Mouse (Mus musculus) right cerebral cortex, postnatal 4 days (tissue): Measurements from ENCODE around the gene Rab43.

Experiments used
- DNase-seq: peaks from one replicate; pipeline ENCODE4 v3.0.0-alpha.2; 2022

The Rab43 gene

DNA sequence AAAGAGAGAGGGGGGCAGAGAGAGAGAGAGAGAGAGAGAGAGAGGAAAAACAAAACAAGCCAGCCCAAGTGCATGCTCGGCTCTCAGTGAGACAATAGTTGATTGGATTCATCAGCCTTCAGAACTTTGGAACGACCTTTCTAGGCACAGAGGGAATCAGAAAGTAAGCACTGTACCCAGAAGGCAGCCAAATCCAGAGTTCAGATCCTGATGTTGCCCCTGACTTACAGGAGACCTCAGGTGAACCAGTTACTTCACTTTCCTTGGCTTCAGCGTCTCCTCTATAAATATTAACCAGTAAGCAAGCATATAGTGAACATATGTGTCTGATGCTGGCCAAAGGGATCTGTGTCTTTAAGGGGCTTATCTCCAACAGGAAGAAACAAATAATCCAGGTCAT, 3.4 kb downstream of the Rab43 start:
- DNase-seq = no peak

- no peak for DNase-seq
These were observed 4.1 kb downstream of the Rab43 start for GRCm38 (mm10) chr6:87807735-87808440.

DNA sequence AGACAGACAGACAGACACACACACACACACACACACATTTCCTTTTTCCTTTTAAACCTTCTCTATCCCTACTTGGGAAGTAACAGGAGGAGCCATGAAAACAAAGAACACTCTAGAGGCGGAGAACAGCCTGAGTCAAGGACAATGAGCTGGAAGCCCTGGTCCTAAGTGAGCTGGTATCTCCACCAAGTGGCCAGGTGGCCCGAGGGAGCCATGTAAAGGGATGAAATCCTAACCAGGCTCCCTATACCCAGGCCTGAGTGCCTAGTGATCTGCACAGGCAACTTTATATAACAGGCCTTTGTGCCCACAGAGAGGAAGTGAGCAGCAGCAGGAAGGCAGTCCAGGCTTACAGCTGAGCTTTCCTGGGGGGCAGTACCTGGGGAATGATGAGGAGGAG, 5.1 kb downstream of the Rab43 start:
- DNase-seq = no peak

GRCm38 (mm10) chr6:87806028-87806427, 5.9 kb downstream of the Rab43 start:
- no peak for DNase-seq

DNA sequence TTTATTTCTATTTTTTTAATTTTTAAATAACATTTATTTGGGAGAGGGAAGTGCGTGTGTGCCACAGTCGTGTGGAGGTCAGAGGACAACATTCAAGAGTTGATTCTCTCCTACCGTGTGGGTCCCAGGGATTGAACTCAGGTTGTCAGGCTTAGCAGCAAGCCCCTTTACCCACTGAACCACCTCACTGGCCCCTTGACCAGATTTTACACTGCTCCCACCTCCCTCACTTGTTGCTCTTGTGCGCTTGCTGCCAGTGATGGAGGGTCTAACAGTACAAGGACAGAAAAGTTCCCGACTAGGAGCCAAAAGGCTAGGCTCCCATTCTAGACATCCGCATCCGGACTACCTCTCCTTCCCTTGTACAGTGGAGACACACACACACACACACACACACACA, 6.5 kb downstream of the Rab43 start:
- DNase-seq = no peak

- DNase-seq = no peak
These were observed 7.1 kb downstream of the Rab43 start for GRCm38 (mm10) chr6:87804886-87805285.

- DNase-seq = no peak
These were observed 7.9 kb downstream of the Rab43 start for GRCm38 (mm10) chr6:87804036-87804435.

GRCm38 (mm10) chr6:87802462-87802861, 9.5 kb downstream of the Rab43 start:
- DNase-seq = no peak

DNA sequence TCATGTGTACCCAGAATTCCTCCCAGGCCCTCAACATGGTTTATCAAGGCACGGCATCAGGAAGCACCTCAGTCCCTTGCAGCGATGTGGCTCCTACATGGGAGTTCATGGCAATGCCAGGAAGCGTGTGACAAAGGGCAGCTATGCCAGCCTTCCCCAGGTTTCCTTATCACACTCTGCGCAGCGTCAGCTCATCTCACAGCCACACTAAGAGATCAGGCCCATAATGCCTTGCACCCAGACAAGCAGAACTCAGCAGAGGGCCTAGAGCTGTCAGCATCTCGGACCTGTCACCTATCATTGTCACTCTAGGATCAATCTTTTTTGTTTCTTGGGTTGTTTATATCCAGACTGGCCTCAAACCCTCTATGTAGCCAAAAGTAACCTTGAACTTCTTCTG, 12.4 kb downstream of the Rab43 start:
- DNase-seq = no peak

DNA sequence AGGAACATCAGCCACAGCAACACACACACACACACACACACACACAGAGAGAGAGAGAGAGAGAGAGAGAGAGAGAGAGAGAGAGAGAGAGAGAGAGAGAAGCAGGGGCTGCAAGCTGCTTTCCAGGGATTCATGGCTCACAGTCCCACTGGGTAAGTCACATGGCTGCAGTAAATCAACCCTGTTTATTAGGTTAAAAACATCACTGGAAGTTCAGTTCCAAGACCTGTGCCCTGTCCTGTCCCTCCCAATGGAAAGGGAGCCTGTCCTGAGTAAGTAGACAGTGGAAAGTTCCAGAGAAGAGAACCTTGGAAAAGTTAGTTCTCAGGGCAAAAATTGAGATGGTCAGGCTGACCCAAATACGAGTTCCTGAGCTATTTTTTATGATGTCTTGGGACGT, 14.6 kb downstream of the Rab43 start:
- no peak for DNase-seq

DNA sequence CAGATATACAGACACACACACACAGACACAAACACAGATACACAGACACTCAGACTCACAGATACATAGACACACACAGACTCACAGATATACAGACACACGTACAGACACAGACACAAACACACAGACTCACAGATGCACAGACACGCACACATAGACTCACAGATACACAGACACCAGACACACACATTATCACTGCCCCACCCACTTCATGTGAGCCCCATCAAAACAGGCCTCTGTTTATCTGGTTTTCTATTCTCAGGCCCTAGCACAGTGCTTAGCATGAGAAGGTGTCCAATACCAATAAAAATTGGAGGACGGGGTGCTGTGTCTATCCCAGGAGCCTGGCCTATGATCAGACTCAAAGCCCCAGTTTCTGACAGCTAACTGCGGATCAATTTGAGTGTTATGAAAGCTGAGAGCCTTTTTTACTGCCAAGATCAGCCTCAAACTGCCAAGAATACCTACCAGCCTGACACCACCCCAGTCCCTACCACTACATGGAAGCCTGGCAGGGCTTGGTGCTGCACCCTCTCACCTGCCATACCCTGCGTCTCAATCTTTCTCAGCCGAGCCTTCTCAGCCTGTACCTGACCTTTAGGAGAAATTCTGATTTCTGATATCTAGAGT, 15.6 kb downstream of the Rab43 start:
- DNase-seq = no peak

- no peak for DNase-seq
These were observed 16.4 kb downstream of the Rab43 start for GRCm38 (mm10) chr6:87795385-87796150.

DNA sequence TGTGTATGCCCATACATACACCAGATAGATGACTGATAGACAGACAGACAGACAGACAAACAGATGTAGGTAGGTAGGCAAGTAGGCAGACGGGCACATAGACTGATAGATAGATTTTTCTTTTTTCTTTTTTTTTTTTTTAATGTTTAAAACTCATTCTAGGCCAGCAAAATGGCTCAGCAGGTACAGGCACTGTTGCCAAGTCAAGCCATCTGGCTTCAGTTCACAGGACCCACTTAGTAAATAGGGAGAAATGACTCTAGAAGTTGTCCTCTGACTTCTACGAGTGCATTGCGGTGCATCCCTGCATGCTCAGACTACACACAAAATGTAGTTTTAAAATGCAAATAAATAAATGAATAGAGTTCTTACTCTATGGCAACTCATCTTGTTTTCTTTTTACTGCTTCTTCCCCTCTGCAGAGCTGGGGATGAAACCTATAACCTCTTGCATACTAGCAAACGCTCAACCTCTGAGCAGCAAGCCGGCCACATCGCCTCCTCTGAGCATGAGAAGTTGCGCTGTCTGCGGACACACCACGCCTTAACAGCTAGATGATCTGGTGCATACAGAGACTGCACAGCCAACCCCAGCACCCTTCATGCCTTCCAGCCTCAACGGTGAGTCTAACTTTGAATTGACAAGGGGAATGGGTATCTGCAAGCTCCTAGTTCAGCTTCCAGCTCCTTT, 18.0 kb downstream of the Rab43 start:
- no peak for DNase-seq

DNA sequence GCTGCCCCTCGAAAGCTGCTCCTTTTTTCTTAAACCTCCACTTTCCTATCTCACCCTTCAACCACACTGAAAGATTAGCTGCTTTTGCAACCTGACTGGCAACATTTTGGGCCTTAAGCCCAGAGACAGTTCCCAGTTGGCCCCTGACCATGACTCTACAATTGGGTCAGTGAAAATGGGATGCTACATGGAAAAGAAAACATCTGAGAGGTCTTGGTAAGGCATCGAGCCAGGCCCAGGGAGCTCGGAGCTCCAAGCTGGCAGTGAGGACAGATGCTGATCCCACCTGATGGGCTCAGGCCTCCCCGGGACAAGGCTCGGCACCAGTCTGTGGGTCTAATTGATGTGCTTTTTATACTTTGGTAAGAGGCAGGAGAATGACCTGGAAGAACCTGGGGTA, 20.1 kb downstream of the Rab43 start:
- DNase-seq = no peak

- no peak for DNase-seq
These were observed 21.0 kb downstream of the Rab43 start for GRCm38 (mm10) chr6:87790779-87791480.

DNA sequence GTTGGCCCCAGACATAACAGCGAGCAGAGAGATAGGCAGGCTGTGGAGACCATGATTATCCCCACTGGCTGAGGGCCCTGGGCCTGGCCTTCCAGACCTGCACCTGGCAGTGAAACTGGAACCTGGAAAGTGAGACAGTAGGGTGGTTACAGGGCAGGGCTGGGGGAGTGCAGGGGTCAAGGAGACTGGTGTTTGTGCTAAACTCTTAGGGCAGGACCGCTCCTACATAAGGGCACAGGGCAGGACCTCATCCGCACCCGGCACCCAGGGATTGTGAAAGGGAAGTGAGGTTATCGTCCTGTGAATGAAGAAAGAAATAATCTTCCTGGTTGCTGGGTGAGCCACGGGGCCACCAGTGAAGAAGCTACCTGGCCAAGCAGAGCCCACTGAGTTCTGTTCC, 22.2 kb downstream of the Rab43 start:
- no peak for DNase-seq

- DNase-seq = no peak
These were observed 22.9 kb downstream of the Rab43 start for GRCm38 (mm10) chr6:87788896-87789587.

DNA sequence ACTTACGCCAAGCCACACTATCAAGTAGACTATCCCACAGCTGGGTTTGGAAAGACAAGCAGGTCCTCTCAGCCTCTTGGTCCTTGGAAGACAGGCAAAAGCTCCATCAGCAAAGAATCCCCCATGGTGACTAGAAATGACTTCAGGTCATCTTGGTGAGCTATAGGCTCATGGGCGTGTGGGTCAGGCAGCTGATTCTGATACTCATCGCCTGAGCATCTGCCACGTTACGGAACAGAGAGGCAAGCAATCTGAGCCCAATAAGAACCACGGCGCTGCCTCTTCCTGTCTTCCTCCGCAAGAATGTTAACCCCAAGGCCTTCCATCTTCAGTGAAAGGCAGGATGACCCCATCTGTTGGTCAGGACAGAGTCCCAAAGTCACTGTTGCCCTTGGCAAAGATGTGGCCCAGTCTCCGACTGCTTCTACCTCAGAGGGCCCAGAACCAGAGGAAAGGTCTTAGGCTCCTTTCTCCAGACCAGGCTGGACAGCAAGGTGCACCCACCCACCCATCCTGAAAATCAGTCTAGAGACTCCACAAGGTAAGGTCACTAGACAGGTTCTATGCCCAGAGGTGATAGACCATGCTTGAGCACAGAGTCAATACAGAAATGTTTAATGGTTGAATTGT, 23.6 kb downstream of the Rab43 start:
- DNase-seq = no peak

- no peak for DNase-seq
These were observed 24.7 kb downstream of the Rab43 start for GRCm38 (mm10) chr6:87787108-87787890.

DNA sequence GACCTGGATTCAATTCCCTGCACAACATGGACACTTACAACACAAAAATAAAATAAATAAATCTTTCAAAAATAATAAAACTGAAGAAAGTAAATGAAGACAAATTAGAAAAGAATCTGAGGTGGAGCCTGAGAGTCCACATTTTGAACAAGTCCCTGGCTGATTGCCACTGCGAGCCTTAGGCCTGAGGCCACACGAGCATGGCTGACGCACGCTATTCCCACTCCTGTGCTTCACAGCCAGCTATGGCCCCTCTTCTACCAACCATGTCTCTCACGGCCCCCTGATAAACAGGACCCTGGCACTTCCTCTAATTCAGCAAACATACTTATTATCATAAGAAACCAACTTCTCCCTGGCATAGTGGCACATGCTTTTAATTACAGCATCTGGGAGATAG, 25.3 kb downstream of the Rab43 start:
- no peak for DNase-seq

DNA sequence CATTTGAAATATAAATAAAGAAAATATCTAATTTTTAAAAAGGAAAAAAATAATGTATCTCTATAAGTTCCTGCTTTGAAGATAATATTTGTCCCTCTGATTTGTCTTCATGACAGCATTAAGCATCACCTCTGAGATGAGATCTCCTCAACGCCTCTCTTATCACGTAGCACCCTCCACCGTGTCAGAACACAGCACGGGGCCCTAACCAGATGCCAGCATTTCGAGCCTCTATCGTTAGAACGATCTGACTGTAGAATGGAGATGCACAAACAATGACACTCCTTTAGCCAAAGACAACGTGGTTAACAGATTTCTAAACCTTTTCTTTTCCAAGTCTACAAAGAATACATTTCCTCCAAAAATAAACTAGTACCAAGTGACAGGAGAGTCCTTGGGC, 27.9 kb downstream of the Rab43 start:
- DNase-seq = no peak
